Mouse (Mus musculus) liver, adult 2 months (tissue): ENCODE measurements at regions not wholly inside any gene's neighbourhood (a gene's known extent, or its start where the extent isn't known, plus 50 kb on each side); places are given as distances from the start of the nearest gene placed in this dataset.

Experiments
- DNase-seq: peaks from one replicate; pipeline ENCODE4 v3.0.0-alpha.2; 2011; ENCODE audit warnings: low read depth, low spot score; ENCODE audit errors: extremely low read depth
- H3K27ac ChIP-seq: fragments of 200-500 bp; replicated peaks from 2 replicates; pipeline ENCODE4 v1.5.1; 2012; ENCODE audit warnings: low read depth, mild to moderate bottlenecking, control low read depth, inconsistent platforms, low read length; ENCODE audit not compliant: insufficient read depth
- H3K27me3 ChIP-seq: fragments of 200-500 bp; 2 replicates; pipeline ENCODE4 v1.6.1; 2012; ENCODE audit warnings: mild to moderate bottlenecking, moderate library complexity, low read length, inconsistent platforms; ENCODE audit not compliant: control insufficient read depth, insufficient read depth
- H3K36me3 ChIP-seq: fragments of 200-500 bp; 2 replicates; pipeline ENCODE4 v1.6.1; 2012; ENCODE audit warnings: low read length, inconsistent platforms; ENCODE audit not compliant: control insufficient read depth, insufficient read depth
- H3K4me1 ChIP-seq: fragments of 200-500 bp; 2 replicates; pipeline ENCODE4 v1.6.1; 2011; ENCODE audit warnings: low read length; ENCODE audit not compliant: control insufficient read depth, insufficient read depth
- H3K4me3 ChIP-seq: fragments of 200-500 bp; 2 replicates; pipeline ENCODE4 v1.5.1; 2011; ENCODE audit warnings: low read depth, mild to moderate bottlenecking, control low read depth, low read length, moderate library complexity; ENCODE audit not compliant: insufficient read depth
- H3K79me2 ChIP-seq: fragments of 200-500 bp; 2 replicates; pipeline ENCODE4 v1.6.1; 2012; ENCODE audit warnings: inconsistent platforms, mild to moderate bottlenecking, low read length, moderate library complexity; ENCODE audit not compliant: control insufficient read depth, insufficient read depth
- H3K9ac ChIP-seq: fragments of 200-500 bp; 2 replicates; pipeline ENCODE4 v1.6.1; 2012; ENCODE audit warnings: low read depth, mild to moderate bottlenecking, control low read depth, inconsistent platforms, low read length
- CTCF ChIP-seq: fragments of 200-500 bp; IDR thresholded peaks from 2 replicates; pipeline ENCODE4 v1.5.1; 2011; ENCODE audit warnings: low read depth, low read length, control low read depth
- POLR2A ChIP-seq: fragments of 200-500 bp; IDR thresholded peaks from 2 replicates; pipeline ENCODE4 v1.6.1; 2011; ENCODE audit warnings: low read length, control low read depth; ENCODE audit not compliant: insufficient read depth; ENCODE audit errors: extremely low read depth
- WGBS: fragments of 180-500 bp; shearing (Covaris S2); methylation state at CpG from one replicate; pipeline ENCODE4 v1.1.7; 2018; 5-methylcytosine and 5-hydroxymethylcytosine counted together

DNA sequence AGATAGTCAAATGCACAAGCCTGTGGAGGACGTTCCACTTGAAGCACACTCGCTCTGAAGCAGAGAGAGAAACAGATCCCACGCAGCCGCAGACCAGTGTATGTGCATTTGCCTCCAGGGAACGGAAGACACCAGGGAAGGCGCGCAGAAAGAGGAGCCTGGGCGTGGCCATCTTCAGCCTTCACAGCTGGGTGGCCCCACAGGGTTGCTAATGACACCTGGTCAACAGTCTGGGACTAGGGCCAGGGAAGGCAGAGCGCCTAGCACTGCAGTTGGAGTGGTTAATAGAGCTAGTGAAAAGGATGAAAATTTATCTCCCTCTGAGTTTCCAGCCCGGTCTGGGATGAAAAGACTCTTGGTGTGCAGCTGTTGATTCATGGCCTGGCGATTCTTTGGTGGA lies 67.9 kb upstream of the Fam19a5 start:
- no peaks in the 10 kb centered on the region for H3K36me3 ChIP-seq
- no peak for TF ChIP-seq CTCF
- no peak for TF ChIP-seq POLR2A
- H3K79me2 ChIP-seq = no peaks in the 10 kb centered on the region
- no peak for DNase-seq
- WGBS = 39% methylated on average over 11 of the region's 11 CpGs
- H3K4me1 ChIP-seq = no peaks in the 10 kb centered on the region
- no peak overlapping the region for H3K27ac ChIP-seq
- H3K4me3 ChIP-seq = no peak overlapping the region
- H3K9ac ChIP-seq = no peak overlapping the region
- no peaks in the 10 kb centered on the region for H3K27me3 ChIP-seq

DNA sequence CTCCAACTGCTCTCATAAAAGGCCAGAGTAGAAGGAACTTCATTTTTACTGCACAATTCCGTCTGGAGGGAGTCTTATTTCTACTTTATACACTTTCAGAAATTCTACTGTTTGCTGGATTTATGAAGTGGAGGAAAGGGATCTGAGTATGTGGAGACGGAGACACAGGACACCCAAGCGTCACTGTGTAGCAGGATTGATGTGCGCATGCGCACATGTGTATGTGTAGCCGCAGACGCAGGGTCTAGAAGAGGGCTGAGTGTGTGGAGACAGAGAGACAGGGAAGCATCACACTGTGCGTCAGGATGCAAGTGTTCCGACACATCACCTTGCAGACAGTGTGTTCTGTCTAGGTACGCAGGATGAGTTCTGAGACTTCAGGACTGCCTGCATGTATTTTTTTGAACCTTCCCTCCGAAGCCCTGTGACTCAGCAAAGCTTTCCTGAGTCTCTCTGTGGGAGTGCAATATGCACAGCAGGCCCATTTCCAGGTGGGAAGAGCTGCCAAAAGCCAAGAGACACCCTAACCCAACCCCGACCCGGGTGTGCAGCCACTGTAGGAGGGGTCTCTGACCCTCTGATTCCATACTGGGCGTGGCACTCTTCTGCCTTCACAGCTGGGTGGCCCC lies 67.1 kb upstream of the Fam19a5 start:
- TF ChIP-seq CTCF (no peak), POLR2A (no peak)
- H3K79me2 ChIP-seq = no peaks in the 10 kb centered on the region
- no peak for DNase-seq
- H3K27me3 ChIP-seq = no peaks in the 10 kb centered on the region
- no peak overlapping the region for H3K4me3 ChIP-seq
- 77% methylated on average over 14 of the region's 14 CpGs for WGBS
- no peak overlapping the region for H3K9ac ChIP-seq
- no peaks in the 10 kb centered on the region for H3K4me1 ChIP-seq
- no peaks in the 10 kb centered on the region for H3K36me3 ChIP-seq
- H3K27ac ChIP-seq = no peak overlapping the region

DNA sequence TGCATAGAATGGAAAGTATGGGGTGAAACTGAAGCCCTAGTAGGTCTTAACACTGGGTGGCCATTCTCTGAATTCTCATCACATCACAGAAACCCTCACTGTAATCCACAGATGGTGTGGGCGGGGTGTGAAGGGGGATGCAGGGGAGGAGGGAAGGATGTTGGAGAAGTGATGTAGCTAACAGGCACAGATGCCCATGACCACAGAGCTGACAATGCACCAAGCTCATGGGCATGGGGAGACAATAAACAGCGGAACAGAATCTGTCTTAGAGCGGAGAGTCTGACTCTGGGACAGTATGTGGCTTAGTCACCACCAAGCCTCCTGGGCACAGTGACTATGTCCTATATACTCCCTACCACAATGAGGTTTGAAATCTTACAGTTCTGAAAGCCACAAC lies 63.3 kb upstream of the Fam19a5 start:
- WGBS = 84% methylated on average over 3 of the region's 3 CpGs
- Histone ChIP-seq H3K79me2 (no peaks in the 10 kb centered on the region), H3K4me3 (no peak overlapping the region), H3K27ac (no peak overlapping the region), H3K4me1 (no peaks in the 10 kb centered on the region), H3K9ac (no peak overlapping the region), H3K27me3 (no peaks in the 10 kb centered on the region), H3K36me3 (no peaks in the 10 kb centered on the region)
- DNase-seq = no peak
- TF ChIP-seq CTCF = no peak
- TF ChIP-seq POLR2A = no peak
